Mouse (Mus musculus): ENCODE measurements around the gene Mob4. TPM values are rescaled to one million over a fixed set of nuclear protein-coding genes. Genes with fewer than 3 reads are reported as not detected.

Gene Mob4
- polyA plus RNA-seq, 1 experiment from 2014 or later = 190 TPM

GRCm38 (mm10) chr1:55135846-55136245 lies 4.8 kb downstream of the Mob4 start:
- Histone ChIP-seq H3K4me2 (no peak overlapping the region), H3K27me3 (no peaks in the 10 kb centered on the region), H3K27ac (no peak overlapping the region), H3K36me3 (peaks cover 30% of the 10 kb centered on the region), H3K9ac (no peak overlapping the region), H3K4me3 (no peak overlapping the region), H3K9me3 (no peaks in the 10 kb centered on the region), H3K4me1 (replicated peaks) (peaks cover 23% of the 10 kb centered on the region)
- 100% methylated on average over 1 of the region's 1 CpGs for WGBS
- no peak for ATAC-seq (ENCODE audit: low FRiP score)

DNA sequence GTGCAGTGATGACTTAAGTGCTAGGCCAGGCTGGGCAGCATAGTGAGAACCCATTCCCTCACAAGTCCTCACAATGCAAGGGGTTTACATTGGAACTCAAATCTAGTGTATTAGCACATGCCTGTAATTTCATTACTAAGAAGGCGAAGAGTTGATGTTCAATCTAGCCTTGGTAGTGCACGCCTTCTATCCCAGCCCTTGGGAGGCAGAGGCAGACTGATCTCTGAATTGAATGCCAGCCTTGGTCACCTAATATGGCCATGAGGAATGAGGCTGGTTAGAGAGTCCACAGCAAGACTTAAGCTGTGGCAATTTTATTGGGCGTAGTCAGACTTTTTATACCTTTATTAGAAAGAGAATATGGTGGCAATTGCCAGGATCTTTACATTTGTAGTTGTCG lies 13.3 kb downstream of the Mob4 start:
- no peaks in the 10 kb centered on the region for H3K4me1 ChIP-seq (replicated peaks)
- H3K4me3 ChIP-seq = no peak overlapping the region
- no peaks in the 10 kb centered on the region for H3K9me3 ChIP-seq
- no peak overlapping the region for H3K4me2 ChIP-seq
- no peak for ATAC-seq (ENCODE audit: low FRiP score)
- no peak overlapping the region for H3K9ac ChIP-seq
- peaks cover 40% of the 10 kb centered on the region for H3K36me3 ChIP-seq
- no peak overlapping the region for H3K27ac ChIP-seq
- H3K27me3 ChIP-seq = no peaks in the 10 kb centered on the region
- 97% methylated on average over 4 of the region's 4 CpGs for WGBS

GRCm38 (mm10) chr1:55145556-55145955 lies 14.5 kb downstream of the Mob4 start:
- no peaks in the 10 kb centered on the region for H3K9me3 ChIP-seq
- no peaks in the 10 kb centered on the region for H3K4me1 ChIP-seq (replicated peaks)
- 94% methylated on average over 7 of the region's 7 CpGs for WGBS
- H3K4me3 ChIP-seq = no peak overlapping the region
- no peak for ATAC-seq (ENCODE audit: low FRiP score)
- H3K9ac ChIP-seq = no peak overlapping the region
- peaks cover 40% of the 10 kb centered on the region for H3K36me3 ChIP-seq
- no peak overlapping the region for H3K4me2 ChIP-seq
- no peaks in the 10 kb centered on the region for H3K27me3 ChIP-seq
- no peak overlapping the region for H3K27ac ChIP-seq

- Histone ChIP-seq H3K9ac (no peak overlapping the region), H3K9me3 (no peaks in the 10 kb centered on the region), H3K4me3 (no peak overlapping the region), H3K36me3 (peaks cover 58% of the 10 kb centered on the region), H3K4me2 (no peak overlapping the region), H3K27me3 (no peaks in the 10 kb centered on the region), H3K4me1 (replicated peaks) (no peaks in the 10 kb centered on the region), H3K27ac (no peak overlapping the region)
- no peak for ATAC-seq (ENCODE audit: low FRiP score)
- 96% methylated on average over 4 of the region's 4 CpGs for WGBS
Measured at GRCm38 (mm10) chr1:55157329-55157728, 26.3 kb downstream of the Mob4 start.

GRCm38 (mm10) chr1:55158211-55158610 lies 27.2 kb downstream of the Mob4 start:
- Histone ChIP-seq H3K4me1 (replicated peaks) (no peaks in the 10 kb centered on the region), H3K4me3 (no peak overlapping the region), H3K4me2 (no peak overlapping the region), H3K27me3 (no peaks in the 10 kb centered on the region), H3K36me3 (peaks cover 51% of the 10 kb centered on the region), H3K27ac (no peak overlapping the region), H3K9me3 (no peaks in the 10 kb centered on the region), H3K9ac (no peak overlapping the region)
- ATAC-seq (ENCODE audit: low FRiP score) = no peak
- 94% methylated on average over 3 of the region's 3 CpGs for WGBS

DNA sequence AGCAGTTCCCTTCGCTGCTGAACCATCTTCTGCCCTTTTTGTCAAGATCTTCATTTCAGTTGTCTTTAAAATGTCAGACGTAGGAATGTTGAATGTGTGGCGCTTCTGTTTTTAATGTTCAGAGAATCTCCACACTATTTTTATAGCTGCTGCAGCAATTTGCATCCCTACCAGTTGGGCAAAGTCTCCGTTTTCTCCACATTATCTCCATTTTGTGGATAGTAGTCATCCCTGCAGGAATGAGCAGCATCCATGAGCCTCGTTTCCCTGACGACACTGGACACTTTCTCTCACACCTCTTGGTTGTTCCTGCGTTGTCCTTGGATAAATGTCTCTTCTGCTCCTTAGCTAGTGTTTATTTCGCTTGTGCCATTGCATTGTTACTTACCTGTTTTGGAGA lies 27.8 kb downstream of the Mob4 start:
- Histone ChIP-seq H3K4me1 (replicated peaks) (no peaks in the 10 kb centered on the region), H3K36me3 (peaks cover 49% of the 10 kb centered on the region), H3K27ac (no peak overlapping the region), H3K4me2 (no peak overlapping the region), H3K9ac (no peak overlapping the region), H3K27me3 (no peaks in the 10 kb centered on the region), H3K9me3 (no peaks in the 10 kb centered on the region), H3K4me3 (no peak overlapping the region)
- WGBS = 94% methylated on average over 8 of the region's 8 CpGs
- ATAC-seq (ENCODE audit: low FRiP score) = no peak

GRCm38 (mm10) chr1:55160218-55160617 lies 29.2 kb downstream of the Mob4 start:
- Histone ChIP-seq H3K9ac (no peak overlapping the region), H3K27ac (no peak overlapping the region), H3K27me3 (no peaks in the 10 kb centered on the region), H3K4me3 (no peak overlapping the region), H3K4me2 (no peak overlapping the region), H3K36me3 (peaks cover 38% of the 10 kb centered on the region), H3K9me3 (no peaks in the 10 kb centered on the region), H3K4me1 (replicated peaks) (no peaks in the 10 kb centered on the region)
- WGBS = 89% methylated on average over 3 of the region's 3 CpGs
- no peak for ATAC-seq (ENCODE audit: low FRiP score)

DNA sequence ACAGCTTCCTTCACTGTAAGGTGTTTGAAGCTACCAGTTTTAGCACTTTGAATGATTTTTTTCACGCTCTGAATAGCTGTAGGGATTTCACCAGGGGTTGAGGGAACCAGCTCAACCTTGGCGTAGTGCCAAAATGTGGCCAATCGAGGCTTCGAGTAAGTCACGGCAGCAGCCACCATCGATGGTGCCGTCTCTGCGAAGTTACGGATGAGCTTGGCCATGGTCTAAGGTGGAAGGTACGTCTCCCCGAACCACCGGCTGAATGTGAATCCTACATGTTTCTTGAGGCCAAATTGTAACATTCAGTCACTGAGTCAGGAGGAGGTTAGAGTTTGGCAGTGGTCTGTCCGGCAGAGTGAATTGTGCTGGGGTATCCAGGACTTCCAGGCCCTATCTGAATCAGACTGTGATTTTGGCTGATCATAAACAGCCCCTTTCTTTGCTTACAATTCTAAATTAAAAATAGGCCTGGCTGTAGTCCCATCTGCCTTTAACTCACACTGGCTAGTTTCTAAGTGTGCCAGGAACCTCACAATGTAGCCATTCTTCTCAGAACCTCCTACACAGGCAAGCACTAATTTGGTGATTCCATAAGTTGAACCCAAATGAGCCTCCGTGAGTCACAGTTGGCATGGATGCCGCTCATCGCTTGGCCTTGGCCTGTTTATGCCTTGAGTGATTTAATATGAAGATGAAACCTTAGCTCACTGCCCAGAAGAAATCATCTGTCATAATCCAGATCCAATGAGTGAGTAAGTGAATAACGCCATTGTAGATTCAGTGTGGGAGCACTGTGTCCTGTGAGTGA lies 30.0 kb downstream of the Mob4 start:
- H3K4me2 ChIP-seq = no peak overlapping the region
- no peak overlapping the region for H3K4me3 ChIP-seq
- H3K27me3 ChIP-seq = no peaks in the 10 kb centered on the region
- no peaks in the 10 kb centered on the region for H3K4me1 ChIP-seq (replicated peaks)
- no peaks in the 10 kb centered on the region for H3K9me3 ChIP-seq
- WGBS = 84% methylated on average over 17 of the region's 17 CpGs
- peak; percentile 55 for ATAC-seq (ENCODE audit: low FRiP score)
- H3K9ac ChIP-seq = no peak overlapping the region
- peak overlapping the region; percentile 32; the same call in 1 of the 2 replicates for H3K27ac ChIP-seq
- peaks cover 30% of the 10 kb centered on the region for H3K36me3 ChIP-seq

- ATAC-seq (ENCODE audit: low FRiP score) = no peak
Measured at GRCm38 (mm10) chr1:55161895-55162294, 30.9 kb downstream of the Mob4 start.

GRCm38 (mm10) chr1:55162781-55163180 lies 31.8 kb downstream of the Mob4 start:
- no peak for ATAC-seq (ENCODE audit: low FRiP score)
- WGBS = 79% methylated on average over 5 of the region's 5 CpGs
- Histone ChIP-seq H3K27ac (no peak overlapping the region), H3K9ac (no peak overlapping the region), H3K4me3 (no peak overlapping the region), H3K9me3 (no peaks in the 10 kb centered on the region), H3K36me3 (peaks cover 13% of the 10 kb centered on the region; the same call in 1 of the 2 replicates), H3K27me3 (no peaks in the 10 kb centered on the region), H3K4me2 (no peak overlapping the region), H3K4me1 (replicated peaks) (no peaks in the 10 kb centered on the region)

More at GRCm38 (mm10) chr1:55161895-55162294, 30.9 kb downstream of the Mob4 start:
- no peak overlapping the region for H3K4me3 ChIP-seq
- no peak overlapping the region for H3K9ac ChIP-seq
- H3K27ac ChIP-seq = 0 out of 2 replicates have a peak overlapping the region, but pooled peaks have one; percentile 32
- H3K36me3 ChIP-seq = peaks cover 21% of the 10 kb centered on the region
- H3K9me3 ChIP-seq = no peaks in the 10 kb centered on the region
- H3K4me2 ChIP-seq = no peak overlapping the region
- H3K4me1 ChIP-seq (replicated peaks) = no peaks in the 10 kb centered on the region
- H3K27me3 ChIP-seq = no peaks in the 10 kb centered on the region
- 72% methylated on average over 7 of the region's 7 CpGs for WGBS

DNA sequence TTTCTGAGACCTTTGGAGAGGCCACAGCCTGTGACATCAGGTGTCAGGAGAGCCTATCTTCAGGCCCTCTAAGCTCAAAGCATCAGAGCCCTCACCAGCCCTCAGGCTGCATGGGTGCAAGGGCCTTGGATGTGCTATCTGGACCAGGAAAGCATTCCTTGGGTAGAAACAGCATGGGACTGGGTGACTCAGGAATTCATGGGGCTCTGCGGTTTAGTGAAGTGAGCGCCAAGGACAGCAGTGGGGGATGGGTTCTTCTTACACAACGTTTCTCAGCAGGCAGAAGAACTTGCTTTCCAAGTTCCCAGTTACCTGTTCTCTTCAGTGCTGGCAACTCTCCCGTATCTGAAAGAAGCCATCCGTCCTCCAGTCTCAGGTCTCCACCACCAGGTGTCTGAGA lies 33.0 kb downstream of the Mob4 start:
- Histone ChIP-seq H3K4me3 (no peak overlapping the region), H3K9ac (no peak overlapping the region), H3K27me3 (no peaks in the 10 kb centered on the region), H3K4me1 (replicated peaks) (no peaks in the 10 kb centered on the region), H3K27ac (no peak overlapping the region), H3K36me3 (peaks cover 10% of the 10 kb centered on the region), H3K4me2 (no peak overlapping the region), H3K9me3 (no peaks in the 10 kb centered on the region)
- no peak for ATAC-seq (ENCODE audit: low FRiP score)
- 64% methylated on average over 5 of the region's 5 CpGs for WGBS

GRCm38 (mm10) chr1:55167560-55167959 lies 36.5 kb downstream of the Mob4 start:
- no peak for ATAC-seq (ENCODE audit: low FRiP score)
- no peaks in the 10 kb centered on the region for H3K9me3 ChIP-seq
- H3K4me1 ChIP-seq (replicated peaks) = no peaks in the 10 kb centered on the region
- H3K9ac ChIP-seq = no peak overlapping the region
- 84% methylated on average over 4 of the region's 4 CpGs for WGBS
- H3K4me2 ChIP-seq = no peak overlapping the region
- H3K27ac ChIP-seq = no peak overlapping the region
- H3K4me3 ChIP-seq = no peak overlapping the region
- no peaks in the 10 kb centered on the region for H3K27me3 ChIP-seq
- H3K36me3 ChIP-seq = peaks cover 7% of the 10 kb centered on the region

DNA sequence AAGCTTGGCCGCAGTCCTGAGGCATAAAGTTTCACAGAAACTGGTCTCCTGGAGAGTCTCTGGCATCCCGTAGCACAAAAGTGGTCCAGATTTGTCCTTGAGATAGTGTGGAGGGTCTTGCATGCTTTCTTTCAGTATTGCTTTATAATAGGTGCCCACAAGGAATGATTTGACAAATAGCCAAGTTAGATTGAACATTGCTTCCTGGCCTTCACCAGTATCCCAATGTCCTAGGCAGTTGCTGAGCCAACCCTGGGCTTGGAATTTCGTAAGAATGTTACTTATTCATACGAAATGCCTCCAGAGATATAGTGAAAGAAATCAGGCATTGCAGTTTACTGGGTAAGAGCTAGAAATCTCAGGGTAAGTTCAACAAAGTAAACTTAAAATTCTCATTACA lies 37.6 kb downstream of the Mob4 start:
- no peaks in the 10 kb centered on the region for H3K9me3 ChIP-seq
- WGBS = 93% methylated on average over 4 of the region's 4 CpGs
- H3K36me3 ChIP-seq = peaks cover 10% of the 10 kb centered on the region
- no peak overlapping the region for H3K9ac ChIP-seq
- no peaks in the 10 kb centered on the region for H3K27me3 ChIP-seq
- no peak overlapping the region for H3K4me2 ChIP-seq
- H3K4me3 ChIP-seq = no peak overlapping the region
- no peaks in the 10 kb centered on the region for H3K4me1 ChIP-seq (replicated peaks)
- H3K27ac ChIP-seq = no peak overlapping the region
- ATAC-seq (ENCODE audit: low FRiP score) = no peak

All from hindbrain, embryonic 13.5 days (tissue).